Mouse (Mus musculus) C2C12 (cell line): ENCODE measurements at regions not wholly inside any gene's neighbourhood (a gene's known extent, or its start where the extent isn't known, plus 50 kb on each side); places are given as distances from the start of the nearest gene placed in this dataset.

ENCODE experiments used
- CEBPB ChIP-seq: IDR thresholded peaks from one replicate; pipeline ENCODE4 v1.6.1; 2011; ENCODE audit warnings: low read depth, mild to moderate bottlenecking, control low read depth, moderate library complexity
- CTCF ChIP-seq: IDR thresholded peaks from one replicate; pipeline ENCODE4 v1.5.1; 2011; ENCODE audit not compliant: control insufficient read depth, insufficient read depth, insufficient read length
- FOSL1 ChIP-seq: IDR thresholded peaks from one replicate; pipeline ENCODE4 v1.8.0; 2011; ENCODE audit warnings: mild to moderate bottlenecking, low read length; ENCODE audit not compliant: poor library complexity, insufficient read depth, severe bottlenecking
- MAX ChIP-seq: IDR thresholded peaks from one replicate; pipeline ENCODE4 v1.6.1; 2011; ENCODE audit warnings: mild to moderate bottlenecking, control low read depth
- MYOD1 ChIP-seq: IDR thresholded peaks from one replicate; pipeline ENCODE4 v1.6.1; 2011; ENCODE audit warnings: low read depth; ENCODE audit not compliant: control insufficient read depth, insufficient read length
- MYOG ChIP-seq: IDR thresholded peaks from one replicate; pipeline ENCODE4 v1.6.1; 2011; ENCODE audit not compliant: control insufficient read depth, insufficient read length; ENCODE audit errors: extremely low read depth
- USF1 ChIP-seq: IDR thresholded peaks from one replicate; pipeline ENCODE4 v1.6.1; 2011; ENCODE audit warnings: low read depth, mild to moderate bottlenecking, control low read depth, moderate library complexity

DNA sequence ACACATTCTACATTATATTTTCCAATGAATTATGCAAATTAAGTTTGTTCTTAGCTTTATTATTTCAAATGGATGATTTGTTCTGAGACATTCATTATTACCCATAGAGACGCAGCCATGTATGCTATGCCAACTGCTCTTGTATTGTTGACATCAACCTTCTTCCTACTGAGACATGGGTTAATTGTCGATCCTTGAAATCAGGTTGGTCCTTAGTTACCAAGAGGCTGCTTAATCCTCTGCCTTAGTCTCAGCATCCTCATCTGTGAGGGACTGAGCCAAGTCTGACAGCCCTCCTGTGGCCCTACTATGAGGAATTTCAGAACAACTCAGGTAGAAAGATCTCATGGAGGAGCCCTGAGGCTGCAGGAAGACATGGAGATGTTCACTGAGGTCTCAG, 345.2 kb upstream of the Klf6 start:
- TF ChIP-seq MAX = no peak
- no peak for TF ChIP-seq MYOD1
- no peak for TF ChIP-seq CTCF
- TF ChIP-seq FOSL1 = no peak
- TF ChIP-seq USF1 = no peak
- no peak for TF ChIP-seq CEBPB
- TF ChIP-seq MYOG = no peak
